Mouse (Mus musculus): ENCODE data around the gene Pdap1. TPM values are rescaled to one million over a fixed set of nuclear protein-coding genes. Genes with fewer than 3 reads are reported as not detected.

Pdap1 gene
- total and polyA plus RNA-seq, 2 experiments: 16.1 to 19.7 TPM

DNA sequence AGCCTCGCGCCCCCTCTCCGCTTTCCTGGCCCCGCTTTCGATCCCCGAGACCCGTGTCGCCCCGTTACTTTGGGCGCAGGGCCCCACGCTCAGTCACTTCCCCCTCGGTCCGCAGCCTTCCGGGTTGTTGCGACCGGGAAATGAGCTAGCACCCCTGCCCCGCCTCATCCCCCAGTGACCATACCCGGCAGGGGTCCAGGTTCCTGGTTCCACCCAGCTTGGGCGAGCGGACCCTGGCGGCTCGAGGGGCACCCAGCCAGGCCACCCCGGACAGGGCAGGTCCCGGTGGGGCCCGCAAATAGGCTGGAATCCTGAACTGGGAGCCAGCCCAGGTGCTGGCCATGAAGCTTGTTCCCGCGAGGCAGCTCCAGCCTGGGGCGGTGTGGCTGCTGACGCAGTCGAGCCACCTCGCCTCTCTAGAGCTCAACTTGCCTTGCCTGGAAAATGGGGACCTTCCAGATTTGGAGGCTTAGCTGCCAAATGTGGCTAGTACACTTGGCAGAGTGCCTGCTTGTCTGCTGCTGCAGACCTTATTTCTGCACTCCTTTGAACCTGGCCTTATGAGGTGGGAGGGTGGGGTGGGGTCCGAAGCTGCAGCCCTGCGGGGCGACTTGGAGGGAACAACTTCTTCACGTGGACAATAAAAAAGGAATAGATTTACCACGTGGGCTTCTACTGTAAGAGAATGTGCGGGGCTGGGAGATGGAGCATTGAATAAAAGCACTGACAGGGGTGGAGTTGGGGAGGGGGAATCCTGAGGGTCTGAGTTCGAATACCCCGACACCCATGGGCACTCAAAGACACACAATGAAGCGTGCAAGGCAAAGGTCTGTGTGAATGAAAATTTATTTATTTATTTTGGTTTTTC, 25.2 kb downstream of the Pdap1 start:
- no peak for TF ChIP-seq POLR2A (IDR thresholded peaks at IDR 0.05; ENCODE audit: extremely low read depth, insufficient read depth, low read length)
- no peak for TF ChIP-seq CTCF (IDR thresholded peaks at IDR 0.05; ENCODE audit: low read depth, low read length)
- H3K79me2 ChIP-seq (ENCODE audit: control insufficient read depth, insufficient read depth, low read length): peaks cover 5% of the 10 kb centered on the region; the same call in 1 of the 2 replicates
- no peaks in the 10 kb centered on the region for H3K27me3 ChIP-seq (ENCODE audit: control insufficient read depth, insufficient read depth, low read length)
- peak overlapping the region; percentile 84 for H3K9ac ChIP-seq (ENCODE audit: low read depth, low read length)
- H3K27ac ChIP-seq (replicated peaks; ENCODE audit: insufficient read depth, low read depth, low read length): peak overlapping the region; percentile 41; the same call in 1 of the 2 replicates
- WGBS: 13% methylated on average over 40 of the region's 40 CpGs
- peaks cover 2% of the 10 kb centered on the region; the same call in 1 of the 2 replicates for H3K4me1 ChIP-seq (ENCODE audit: control insufficient read depth, insufficient read depth, low read length)
- H3K4me3 ChIP-seq (ENCODE audit: insufficient read depth, low read depth, low read length): peak overlapping the region; percentile 86
- DNase-seq (ENCODE audit: extremely low read depth, low read depth, low spot score): peak; percentile 59
- no peaks in the 10 kb centered on the region for H3K36me3 ChIP-seq (ENCODE audit: control insufficient read depth, insufficient read depth, low read length)

DNA sequence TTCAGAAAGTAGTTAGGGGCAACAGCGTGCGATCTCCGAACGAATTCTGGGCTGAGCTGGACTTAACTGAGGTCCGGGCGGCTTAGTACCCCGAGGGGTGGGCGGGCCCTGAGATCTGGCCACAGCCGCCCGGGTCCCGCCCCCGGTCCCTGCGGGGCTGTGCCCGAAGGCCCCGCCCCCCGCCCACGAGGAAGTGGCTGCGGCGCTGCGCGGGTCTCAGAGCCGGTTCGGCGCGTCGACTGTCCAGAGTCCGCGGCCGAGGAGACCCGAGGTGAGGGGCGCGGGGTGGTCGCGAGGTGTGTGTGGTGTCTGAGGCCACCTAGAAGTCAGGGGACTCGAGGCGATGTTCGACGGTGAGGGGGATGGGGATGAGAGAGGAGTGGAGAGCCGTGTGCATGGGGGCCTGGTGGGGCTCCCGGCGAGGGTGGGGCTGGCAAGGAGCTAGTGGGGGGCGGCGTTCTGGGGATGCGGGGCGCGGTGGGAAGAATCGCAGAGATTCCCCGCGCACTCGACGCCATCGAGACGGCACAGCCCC, 25.9 kb downstream of the Pdap1 start, which contains the start of gene Arpc1b:
Gene Arpc1b, plus strand, starts transcription at position 145 of the 535 bp plus-strand sequence.
- peaks cover 2% of the 10 kb centered on the region; the same call in 1 of the 2 replicates for H3K4me1 ChIP-seq (ENCODE audit: control insufficient read depth, insufficient read depth, low read length)

DNA sequence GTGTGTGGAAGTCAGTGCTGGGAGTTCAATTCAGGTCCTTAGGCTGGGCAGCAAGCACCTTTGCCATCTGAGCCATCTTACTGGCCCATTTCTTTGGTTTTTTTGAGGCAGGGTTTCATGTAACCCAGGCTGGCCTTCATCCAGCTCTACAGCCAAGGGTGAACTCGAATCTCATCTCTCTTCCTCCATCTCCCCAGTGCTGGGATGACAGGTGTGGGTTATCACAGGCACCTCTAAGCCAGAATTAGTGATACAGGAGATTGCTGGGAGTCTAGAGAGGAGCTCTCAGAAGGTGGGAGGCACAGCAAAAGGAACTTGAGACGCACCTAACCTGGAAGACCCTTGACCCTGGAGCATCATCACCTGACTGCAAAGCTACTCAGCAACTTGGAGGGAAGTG, 26.6 kb downstream of the Pdap1 start:
- no peak overlapping the region for H3K4me3 ChIP-seq (ENCODE audit: insufficient read depth, low read depth, low read length)
- H3K9ac ChIP-seq (ENCODE audit: low read depth, low read length): no peak overlapping the region
- no peak overlapping the region for H3K27ac ChIP-seq (replicated peaks; ENCODE audit: insufficient read depth, low read depth, low read length)
- WGBS: 23% methylated on average over 2 of the region's 2 CpGs
- TF ChIP-seq CTCF (IDR thresholded peaks at IDR 0.05; ENCODE audit: low read depth, low read length) (no peak), POLR2A (IDR thresholded peaks at IDR 0.05; ENCODE audit: extremely low read depth, insufficient read depth, low read length) (no peak)
- H3K36me3 ChIP-seq (ENCODE audit: control insufficient read depth, insufficient read depth, low read length): 0 out of 2 replicates have a peak, but pooled peaks cover 1% of the 10 kb centered on the region
- H3K79me2 ChIP-seq (ENCODE audit: control insufficient read depth, insufficient read depth, low read length): peaks cover 2% of the 10 kb centered on the region; the same call in 1 of the 2 replicates
- DNase-seq (ENCODE audit: extremely low read depth, low read depth, low spot score): no peak
- no peaks in the 10 kb centered on the region for H3K27me3 ChIP-seq (ENCODE audit: control insufficient read depth, insufficient read depth, low read length)
- peaks cover 2% of the 10 kb centered on the region; the same call in 1 of the 2 replicates for H3K4me1 ChIP-seq (ENCODE audit: control insufficient read depth, insufficient read depth, low read length)

More for the DNA sequence above, 25.9 kb downstream of the Pdap1 start, which contains the start of gene Arpc1b:
- WGBS: under 1% methylated on average over 48 of the region's 53 CpGs
- Histone ChIP-seq H3K27ac (replicated peaks; ENCODE audit: insufficient read depth, low read depth, low read length) (peak within 1 kb of the TSS; percentile 41; the same call in 1 of the 2 replicates), H3K9ac (ENCODE audit: low read depth, low read length) (peak within 1 kb of the TSS; percentile 84), H3K4me3 (ENCODE audit: insufficient read depth, low read depth, low read length) (peak within 1 kb of the TSS; percentile 86), H3K27me3 (ENCODE audit: control insufficient read depth, insufficient read depth, low read length) (no peaks in the 10 kb centered on the region), H3K79me2 (ENCODE audit: control insufficient read depth, insufficient read depth, low read length) (peaks cover 5% of the 10 kb centered on the region; the same call in 1 of the 2 replicates), H3K36me3 (ENCODE audit: control insufficient read depth, insufficient read depth, low read length) (no peaks in the 10 kb centered on the region)
- DNase-seq (ENCODE audit: extremely low read depth, low read depth, low spot score): peak; percentile 36
- no peak for TF ChIP-seq CTCF (IDR thresholded peaks at IDR 0.05; ENCODE audit: low read depth, low read length)
- TF ChIP-seq POLR2A (IDR thresholded peaks at IDR 0.05; ENCODE audit: extremely low read depth, insufficient read depth, low read length): peak; percentile 54; the same call in 1 of the 2 replicates

DNA sequence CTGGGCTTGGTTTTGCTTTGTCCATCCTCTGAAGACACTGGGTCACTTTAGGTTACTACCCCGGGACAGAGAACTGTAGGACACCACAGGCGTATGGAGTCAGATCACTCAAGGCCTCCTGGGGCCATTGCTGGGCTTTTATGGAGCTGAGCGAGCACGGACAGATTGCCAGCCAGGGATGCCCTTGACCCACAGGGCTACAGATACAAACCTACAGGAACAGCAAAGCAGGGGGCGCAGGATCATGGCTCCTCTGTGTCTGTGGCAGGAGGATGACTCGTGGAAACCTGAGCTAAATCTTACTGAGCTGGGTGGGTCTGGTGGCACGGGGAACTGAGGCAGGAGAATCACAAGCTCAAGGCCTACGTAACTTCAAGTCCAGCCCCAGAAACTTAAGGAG, 27.5 kb downstream of the Pdap1 start:
- TF ChIP-seq CTCF (IDR thresholded peaks at IDR 0.05; ENCODE audit: low read depth, low read length) (no peak), POLR2A (IDR thresholded peaks at IDR 0.05; ENCODE audit: extremely low read depth, insufficient read depth, low read length) (no peak)
- no peaks in the 10 kb centered on the region; the same call in 1 of the 2 replicates for H3K79me2 ChIP-seq (ENCODE audit: control insufficient read depth, insufficient read depth, low read length)
- peaks cover 2% of the 10 kb centered on the region; the same call in 1 of the 2 replicates for H3K4me1 ChIP-seq (ENCODE audit: control insufficient read depth, insufficient read depth, low read length)
- WGBS: 81% methylated on average over 8 of the region's 8 CpGs
- peaks cover 7% of the 10 kb centered on the region for H3K36me3 ChIP-seq (ENCODE audit: control insufficient read depth, insufficient read depth, low read length)
- no peak overlapping the region for H3K4me3 ChIP-seq (ENCODE audit: insufficient read depth, low read depth, low read length)
- H3K27ac ChIP-seq (replicated peaks; ENCODE audit: insufficient read depth, low read depth, low read length): no peak overlapping the region
- no peak overlapping the region for H3K9ac ChIP-seq (ENCODE audit: low read depth, low read length)
- H3K27me3 ChIP-seq (ENCODE audit: control insufficient read depth, insufficient read depth, low read length): no peaks in the 10 kb centered on the region
- no peak for DNase-seq (ENCODE audit: extremely low read depth, low read depth, low spot score)

DNA sequence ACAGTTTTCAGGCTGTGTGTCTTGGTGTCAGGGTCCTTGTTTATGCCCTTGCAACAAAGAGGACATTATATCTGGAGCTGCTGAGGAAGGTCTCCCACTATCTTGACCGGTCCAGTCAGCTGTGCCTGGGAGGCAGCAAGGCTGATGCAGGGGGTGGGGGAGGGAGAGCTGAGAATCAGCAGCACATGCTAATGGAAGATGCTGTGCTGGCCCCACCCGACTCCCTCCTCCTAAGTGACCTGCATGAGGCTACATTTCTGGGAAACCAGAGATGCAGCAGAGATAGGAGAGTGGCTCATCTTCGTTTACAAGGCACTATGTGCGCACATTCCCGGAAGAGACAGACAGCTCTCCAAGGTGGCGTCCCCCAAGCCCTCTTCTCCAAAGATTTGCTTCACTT, 29.6 kb downstream of the Pdap1 start:
- Histone ChIP-seq H3K9ac (ENCODE audit: low read depth, low read length) (no peak overlapping the region), H3K79me2 (ENCODE audit: control insufficient read depth, insufficient read depth, low read length) (no peaks in the 10 kb centered on the region), H3K36me3 (ENCODE audit: control insufficient read depth, insufficient read depth, low read length) (peaks cover 15% of the 10 kb centered on the region), H3K4me3 (ENCODE audit: insufficient read depth, low read depth, low read length) (no peak overlapping the region), H3K27me3 (ENCODE audit: control insufficient read depth, insufficient read depth, low read length) (no peaks in the 10 kb centered on the region), H3K27ac (replicated peaks; ENCODE audit: insufficient read depth, low read depth, low read length) (no peak overlapping the region), H3K4me1 (ENCODE audit: control insufficient read depth, insufficient read depth, low read length) (no peaks in the 10 kb centered on the region; the same call in 1 of the 2 replicates)
- no peak for TF ChIP-seq POLR2A (IDR thresholded peaks at IDR 0.05; ENCODE audit: extremely low read depth, insufficient read depth, low read length)
- TF ChIP-seq CTCF (IDR thresholded peaks at IDR 0.05; ENCODE audit: low read depth, low read length): no peak
- WGBS: 94% methylated on average over 6 of the region's 6 CpGs
- no peak for DNase-seq (ENCODE audit: extremely low read depth, low read depth, low spot score)
